ENCODE assay signal across 7 mouse cellular contexts in the genomic region with DNA sequence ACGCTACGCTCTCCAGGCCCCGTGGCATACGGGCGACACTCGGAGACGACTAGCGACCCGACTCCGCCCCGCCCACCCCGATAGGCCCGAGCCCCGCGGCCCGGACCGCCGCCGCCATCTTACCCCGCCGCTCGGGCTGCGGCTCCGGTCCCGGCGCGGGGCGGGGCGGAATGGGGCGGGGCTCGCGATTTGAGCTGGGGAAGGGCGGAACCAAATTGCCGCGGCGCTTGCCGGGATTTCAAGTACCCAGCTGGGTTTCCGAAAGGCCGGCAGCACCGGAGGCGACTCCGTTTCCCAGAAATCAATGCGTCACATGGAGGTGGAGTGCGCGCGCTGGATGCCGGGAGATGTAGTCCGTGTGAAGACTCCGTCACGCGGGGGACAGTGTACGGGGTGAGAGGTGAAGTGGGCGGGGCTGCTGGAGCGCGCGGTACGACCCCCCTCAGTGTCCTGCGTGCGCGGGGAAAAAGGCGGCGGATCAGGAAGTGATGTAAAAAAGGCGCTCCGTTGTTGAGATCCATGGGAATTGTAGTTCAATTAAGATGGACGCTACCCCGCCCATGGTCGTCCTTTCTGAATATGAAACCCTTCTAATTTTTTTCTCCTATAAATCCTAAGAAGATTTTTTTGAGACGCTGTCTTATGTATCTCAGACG. TPM values are rescaled to one million over a fixed set of nuclear protein-coding genes. Genes with fewer than 3 reads are reported as not detected.
DNase-seq lines count a peak whose midpoint lies in the region; ATAC-seq lines count a peak whose summit lies in the region.

Gene Scaf1, minus strand, starts transcription at position 407 of the 656 bp plus-strand sequence.

- H3K4me3 ChIP-seq in intestine, embryonic 15.5 days (replicated peaks): peak within 1 kb of the TSS; percentile 83
- peak within 1 kb of the TSS; percentile 72 for H3K4me3 ChIP-seq in midbrain, embryonic 10.5 days

- no peaks in the 10 kb centered on the region for H3K9me3 ChIP-seq in intestine, embryonic 15.5 days
- no peaks in the 10 kb centered on the region for H3K9me3 ChIP-seq in midbrain, embryonic 10.5 days (replicated peaks)

- peaks cover 21% of the 10 kb centered on the region for H3K36me3 ChIP-seq in intestine, embryonic 15.5 days
- peaks cover 30% of the 10 kb centered on the region for H3K36me3 ChIP-seq in midbrain, embryonic 10.5 days

- peak within 1 kb of the TSS; percentile 99 for H3K27ac ChIP-seq in intestine, embryonic 15.5 days
- H3K27ac ChIP-seq in midbrain, embryonic 10.5 days (replicated peaks): peak within 1 kb of the TSS; percentile 89

- H3K4me2 ChIP-seq in intestine, embryonic 15.5 days (replicated peaks): peak within 1 kb of the TSS; percentile 79

- intact Hi-C loops in gastrocnemius, postnatal 36 days (cut with DNase I): no loop called here
- intact Hi-C loops in left cerebral cortex, postnatal 25 days (cut with DNase I): loop anchor here (2.0 kb wide), 1 partner anchor 17 kb away; the partner anchor contains the start of gene Bcl2l12

- H3K4me1 ChIP-seq in intestine, embryonic 15.5 days (replicated peaks): peaks cover 23% of the 10 kb centered on the region
- peaks cover 52% of the 10 kb centered on the region for H3K4me1 ChIP-seq in midbrain, embryonic 10.5 days

- DNase-seq in adrenal gland, adult 2 months: peak; percentile 100
- peak; percentile 98 for DNase-seq in embryo, embryonic 11.5 days (ENCODE audit: low read depth, low spot score)
- DNase-seq in gastrocnemius, postnatal 36 days: peak; percentile 98 to 99
- peak; percentile 100 for DNase-seq in left cerebral cortex, postnatal 25 days (ENCODE audit: low spot score in 2 of 2)
- DNase-seq in midbrain, embryonic 10.5 days (ENCODE audit: low spot score): peak; percentile 100
- peak; percentile 98 for DNase-seq in right cerebral cortex, postnatal 4 days

- H3K9ac ChIP-seq in intestine, embryonic 15.5 days: peak within 1 kb of the TSS; percentile 95

- H3K27me3 ChIP-seq in intestine, embryonic 15.5 days (replicated peaks): no peaks in the 10 kb centered on the region
- H3K27me3 ChIP-seq in midbrain, embryonic 10.5 days (ENCODE audit: low read depth, poor library complexity, severe bottlenecking): peaks cover 24% of the 10 kb centered on the region

- under 1% methylated on average over 66 of the region's 69 CpGs for WGBS in intestine, embryonic 15.5 days
- under 1% methylated on average over 69 of the region's 69 CpGs for WGBS in midbrain, embryonic 10.5 days

- ATAC-seq in intestine, embryonic 15.5 days: peak; percentile 88

RNA-seq across cellular contexts. Expression of gene Scaf1, which starts in this region (rescaled TPM):
- total RNA-seq in adrenal gland, adult 2 months (2021): 10 to 100 TPM; 72.0 to 83.7 TPM
- 117 and 121 TPM in 2 replicates for polyA plus RNA-seq in adrenal gland, adult 2 months (2012; rRNA removed)
- 10 to 100 TPM; 36.9 to 40.2 TPM for total RNA-seq in gastrocnemius, postnatal 36 days (2021)
- polyA plus RNA-seq in intestine, embryonic 15.5 days (2015; fragmentation: Nextera tagmentation; extraction: Ambion mirVana): 32.0 and 33.6 TPM in 2 replicates
- total RNA-seq in left cerebral cortex, postnatal 25 days (2021): 100 to 1,000 TPM; 161 to 163 TPM
- polyA plus RNA-seq in midbrain, embryonic 10.5 days (2016; fragmentation: Nextera tagmentation; extraction: Ambion mirVana): 39.6 and 44.8 TPM in 2 replicates

Comparison
In these comparisons a context has a peak if more than half of its experiments do, and no peak if none do; other contexts are left out.
1. Peak in every context shown above with its lines: DNase-seq, ATAC-seq, H3K4me3 ChIP-seq and H3K27ac ChIP-seq.